Mouse (Mus musculus): ENCODE results near the gene Il17re. TPM values are rescaled to one million over a fixed set of nuclear protein-coding genes. Genes with fewer than 3 reads are reported as not detected.
A peak's percentile ranks its signal among the peaks of the same experiment; 100 is the strongest.

Il17re gene
- polyA plus RNA-seq, 1 experiment from 2014 or later = 0.09 TPM

GRCm38 (mm10) chr6:113471297-113471936 lies 13.1 kb downstream of the Il17re start, which contains the start of gene Il17rc:
Gene Il17rc (plus strand): TSS chr6:113471427.
- ATAC-seq (ENCODE audit: insufficient read depth) = no peak

GRCm38 (mm10) chr6:113472061-113472460 lies 13.8 kb downstream of the Il17re start:
- Histone ChIP-seq H3K4me2 (peak overlapping the region; percentile 52; the same call in 1 of the 2 replicates), H3K27ac (replicated peaks) (no peak overlapping the region), H3K4me1 (replicated peaks) (peaks cover 23% of the 10 kb centered on the region), H3K4me3 (replicated peaks) (no peak overlapping the region), H3K36me3 (replicated peaks) (no peaks in the 10 kb centered on the region), H3K27me3 (peaks cover 44% of the 10 kb centered on the region), H3K9ac (no peak overlapping the region), H3K9me3 (replicated peaks) (no peaks in the 10 kb centered on the region)
- no peak for ATAC-seq (ENCODE audit: insufficient read depth)
- 56% methylated on average over 10 of the region's 10 CpGs for WGBS (ENCODE audit: insufficient replicate concordance)

More at GRCm38 (mm10) chr6:113471297-113471936, 13.1 kb downstream of the Il17re start, which contains the start of gene Il17rc:
- H3K4me2 ChIP-seq = peak within 1 kb of the TSS; percentile 52
- H3K9me3 ChIP-seq (replicated peaks) = no peaks in the 10 kb centered on the region
- H3K4me1 ChIP-seq (replicated peaks) = peaks cover 23% of the 10 kb centered on the region
- H3K27ac ChIP-seq (replicated peaks) = 0 out of 2 replicates have a peak within 1 kb of the TSS, but pooled peaks have one; percentile 16
- WGBS (ENCODE audit: insufficient replicate concordance) = 52% methylated on average over 12 of the region's 12 CpGs
- peak within 1 kb of the TSS; percentile 34 for H3K4me3 ChIP-seq (replicated peaks)
- H3K27me3 ChIP-seq = peaks cover 40% of the 10 kb centered on the region
- no peaks in the 10 kb centered on the region for H3K36me3 ChIP-seq (replicated peaks)
- H3K9ac ChIP-seq = no peak within 1 kb of the TSS

- Histone ChIP-seq H3K4me2 (no peak overlapping the region), H3K4me1 (replicated peaks) (peaks cover 23% of the 10 kb centered on the region), H3K27ac (replicated peaks) (no peak overlapping the region), H3K4me3 (replicated peaks) (no peak overlapping the region), H3K27me3 (peaks cover 48% of the 10 kb centered on the region), H3K9me3 (replicated peaks) (no peaks in the 10 kb centered on the region), H3K36me3 (replicated peaks) (no peaks in the 10 kb centered on the region), H3K9ac (no peak overlapping the region)
- 35% methylated on average over 2 of the region's 2 CpGs for WGBS (ENCODE audit: insufficient replicate concordance)
- ATAC-seq (ENCODE audit: insufficient read depth) = no peak
These were observed 15.0 kb downstream of the Il17re start for GRCm38 (mm10) chr6:113473246-113473645.

- ATAC-seq (ENCODE audit: insufficient read depth) = no peak
- 56% methylated on average over 6 of the region's 6 CpGs for WGBS (ENCODE audit: insufficient replicate concordance)
- H3K4me1 ChIP-seq (replicated peaks) = peaks cover 23% of the 10 kb centered on the region
- H3K4me3 ChIP-seq (replicated peaks) = no peak overlapping the region
- no peaks in the 10 kb centered on the region for H3K9me3 ChIP-seq (replicated peaks)
- H3K9ac ChIP-seq = no peak overlapping the region
- peaks cover 48% of the 10 kb centered on the region for H3K27me3 ChIP-seq
- H3K4me2 ChIP-seq = no peak overlapping the region
- H3K36me3 ChIP-seq (replicated peaks) = no peaks in the 10 kb centered on the region
- no peak overlapping the region for H3K27ac ChIP-seq (replicated peaks)
These were observed 15.4 kb downstream of the Il17re start for GRCm38 (mm10) chr6:113473715-113474114.

GRCm38 (mm10) chr6:113477353-113477752 lies 19.1 kb downstream of the Il17re start:
- Histone ChIP-seq H3K36me3 (replicated peaks) (no peaks in the 10 kb centered on the region), H3K4me1 (replicated peaks) (peaks cover 7% of the 10 kb centered on the region), H3K27me3 (peaks cover 51% of the 10 kb centered on the region), H3K4me3 (replicated peaks) (no peak overlapping the region), H3K9ac (no peak overlapping the region), H3K9me3 (replicated peaks) (no peaks in the 10 kb centered on the region), H3K4me2 (no peak overlapping the region), H3K27ac (replicated peaks) (no peak overlapping the region)
- ATAC-seq (ENCODE audit: insufficient read depth) = no peak
- 31% methylated on average over 7 of the region's 7 CpGs for WGBS (ENCODE audit: insufficient replicate concordance)

GRCm38 (mm10) chr6:113478906-113479305 lies 20.6 kb downstream of the Il17re start:
- no peak overlapping the region for H3K27ac ChIP-seq (replicated peaks)
- ATAC-seq (ENCODE audit: insufficient read depth) = no peak
- H3K4me3 ChIP-seq (replicated peaks) = no peak overlapping the region
- H3K4me2 ChIP-seq = no peak overlapping the region
- peaks cover 19% of the 10 kb centered on the region for H3K4me1 ChIP-seq (replicated peaks)
- WGBS (ENCODE audit: insufficient replicate concordance) = 66% methylated on average over 10 of the region's 10 CpGs
- H3K36me3 ChIP-seq (replicated peaks) = no peaks in the 10 kb centered on the region
- no peak overlapping the region for H3K9ac ChIP-seq
- H3K27me3 ChIP-seq = peaks cover 55% of the 10 kb centered on the region
- H3K9me3 ChIP-seq (replicated peaks) = no peaks in the 10 kb centered on the region

- H3K27ac ChIP-seq (replicated peaks) = no peak overlapping the region
- H3K4me1 ChIP-seq (replicated peaks) = peaks cover 28% of the 10 kb centered on the region
- no peak overlapping the region for H3K4me3 ChIP-seq (replicated peaks)
- no peaks in the 10 kb centered on the region for H3K36me3 ChIP-seq (replicated peaks)
- WGBS (ENCODE audit: insufficient replicate concordance) = 60% methylated on average over 18 of the region's 18 CpGs
- no peak overlapping the region for H3K4me2 ChIP-seq
- no peak for ATAC-seq (ENCODE audit: insufficient read depth)
- H3K9ac ChIP-seq = no peak overlapping the region
- H3K27me3 ChIP-seq = peaks cover 52% of the 10 kb centered on the region
- H3K9me3 ChIP-seq (replicated peaks) = no peaks in the 10 kb centered on the region
These were observed 22.5 kb downstream of the Il17re start for GRCm38 (mm10) chr6:113480555-113481373.

- H3K4me3 ChIP-seq (replicated peaks) = peak overlapping the region; percentile 73
- no peaks in the 10 kb centered on the region for H3K9me3 ChIP-seq (replicated peaks)
- peak overlapping the region; percentile 61 for H3K9ac ChIP-seq
- peak overlapping the region; percentile 69 for H3K27ac ChIP-seq (replicated peaks)
- H3K4me1 ChIP-seq (replicated peaks) = peaks cover 38% of the 10 kb centered on the region
- WGBS (ENCODE audit: insufficient replicate concordance) = under 1% methylated on average over 65 of the region's 65 CpGs
- peak overlapping the region; percentile 99 for H3K4me2 ChIP-seq
- peak; percentile 47 for ATAC-seq (ENCODE audit: insufficient read depth)
- no peaks in the 10 kb centered on the region for H3K36me3 ChIP-seq (replicated peaks)
- H3K27me3 ChIP-seq = peaks cover 39% of the 10 kb centered on the region
These were observed 24.3 kb downstream of the Il17re start for GRCm38 (mm10) chr6:113482477-113483099.

- peak within 1 kb of the TSS; percentile 73 for H3K4me3 ChIP-seq (replicated peaks)
- ATAC-seq (ENCODE audit: insufficient read depth) = peak; percentile 97
These were observed 24.9 kb downstream of the Il17re start, which contains the start of gene Creld1 for GRCm38 (mm10) chr6:113483100-113483615. Gene Creld1 (plus strand): TSS chr6:113483297.

GRCm38 (mm10) chr6:113483729-113484128 lies 25.4 kb downstream of the Il17re start:
- Histone ChIP-seq H3K9me3 (replicated peaks) (no peaks in the 10 kb centered on the region), H3K4me2 (peak overlapping the region; percentile 99), H3K9ac (peak overlapping the region; percentile 70), H3K4me3 (replicated peaks) (peak overlapping the region; percentile 73), H3K4me1 (replicated peaks) (peaks cover 41% of the 10 kb centered on the region), H3K36me3 (replicated peaks) (no peaks in the 10 kb centered on the region), H3K27ac (replicated peaks) (peak overlapping the region; percentile 68), H3K27me3 (peaks cover 38% of the 10 kb centered on the region)
- ATAC-seq (ENCODE audit: insufficient read depth) = no peak
- WGBS (ENCODE audit: insufficient replicate concordance) = 10% methylated on average over 10 of the region's 10 CpGs

More at GRCm38 (mm10) chr6:113483100-113483615, 24.9 kb downstream of the Il17re start, which contains the start of gene Creld1:
- peaks cover 39% of the 10 kb centered on the region for H3K27me3 ChIP-seq
- H3K36me3 ChIP-seq (replicated peaks) = no peaks in the 10 kb centered on the region
- no peaks in the 10 kb centered on the region for H3K9me3 ChIP-seq (replicated peaks)
- WGBS (ENCODE audit: insufficient replicate concordance) = 0% methylated on average over 26 of the region's 26 CpGs
- peak within 1 kb of the TSS; percentile 69 for H3K27ac ChIP-seq (replicated peaks)
- peak within 1 kb of the TSS; percentile 70 for H3K9ac ChIP-seq
- H3K4me1 ChIP-seq (replicated peaks) = peaks cover 41% of the 10 kb centered on the region
- peak within 1 kb of the TSS; percentile 99 for H3K4me2 ChIP-seq
